Mouse (Mus musculus) limb, embryonic 12.5 days (tissue): Measurements from ENCODE around the gene Tex14. TPM values are rescaled to one million over a fixed set of nuclear protein-coding genes. Genes with fewer than 3 reads are reported as not detected.

Experiments used
- ATAC-seq: fragments of 200-750 bp; cut with Nextera tagmentation; 2 replicates; pipeline ENCODE4 v1.8.0; 2017; ENCODE audit warnings: low read depth, moderate TSS enrichment; ENCODE audit not compliant: insufficient number of reproducible peaks, insufficient read depth, low FRiP score, low TSS enrichment
- H3K27ac ChIP-seq: fragments of 300-500 bp; sonication (generic); 2 replicates; pipeline ENCODE4 v1.5.1; 2016; ENCODE audit warnings: mild to moderate bottlenecking, moderate library complexity
- H3K27me3 ChIP-seq: fragments of 300-500 bp; sonication (generic); 2 replicates; pipeline ENCODE4 v1.6.1; 2016; ENCODE audit warnings: mild to moderate bottlenecking, moderate library complexity
- H3K36me3 ChIP-seq: fragments of 300-500 bp; sonication (generic); 2 replicates; pipeline ENCODE4 v1.6.1; 2016; ENCODE audit warnings: mild to moderate bottlenecking, moderate library complexity
- H3K4me1 ChIP-seq: fragments of 300-500 bp; sonication (generic); replicated peaks from 2 replicates; pipeline ENCODE4 v1.6.1; 2016
- H3K4me2 ChIP-seq: fragments of 300-500 bp; sonication (generic); 2 replicates; pipeline ENCODE4 v1.6.1; 2016; ENCODE audit warnings: mild to moderate bottlenecking, moderate library complexity
- H3K4me3 ChIP-seq: fragments of 300-500 bp; sonication (generic); replicated peaks from 2 replicates; pipeline ENCODE4 v1.5.1; 2016; ENCODE audit warnings: mild to moderate bottlenecking
- H3K9ac ChIP-seq: fragments of 300-500 bp; sonication (generic); replicated peaks from 2 replicates; pipeline ENCODE4 v1.6.1; 2016; ENCODE audit warnings: mild to moderate bottlenecking, moderate library complexity
- H3K9me3 ChIP-seq: fragments of 300-500 bp; sonication (generic); 2 replicates; pipeline ENCODE4 v1.6.1; 2016; ENCODE audit warnings: mild to moderate bottlenecking, moderate library complexity
- WGBS: fragments of 180-500 bp; shearing (Covaris S2); methylation state at CpG from one replicate; pipeline ENCODE4 v1.1.7; 2016; 5-methylcytosine and 5-hydroxymethylcytosine counted together
- polyA plus RNA-seq: library from polyadenylated mRNA; unstranded; fragments of >200 nt; fragmentation: Nextera tagmentation; extraction: Ambion mirVana; gene quantifications from 2 replicates; pipeline ENCODE4 v1.2.1, GENCODE M21; 2016

The Tex14 gene
- polyA plus RNA-seq, 1 experiment from 2014 or later: 0.81 TPM

DNA sequence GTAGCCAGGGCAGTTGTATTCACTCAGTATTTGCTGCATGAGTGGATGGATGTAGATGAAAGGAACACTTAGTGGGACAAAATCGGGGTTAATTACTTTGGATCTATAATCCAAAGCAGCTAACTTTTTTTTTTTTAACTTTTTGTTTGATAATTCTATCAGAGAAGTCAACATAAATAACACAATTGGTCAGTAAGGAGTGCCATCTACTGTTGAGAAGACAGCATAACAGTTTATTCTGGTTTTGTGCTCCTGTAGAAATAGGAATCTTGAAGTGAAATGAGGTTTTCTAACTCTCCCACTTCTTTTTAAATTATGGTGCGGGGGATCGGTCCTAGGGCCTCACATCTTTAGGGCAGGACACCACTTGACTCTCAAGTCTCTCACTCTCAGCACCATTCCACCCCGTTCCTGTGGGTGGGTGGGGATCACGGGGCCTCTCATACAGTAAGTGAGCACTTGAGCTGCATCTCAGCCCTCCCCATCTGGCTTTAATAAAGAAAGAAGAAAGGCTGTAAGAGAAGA is 99.9 kb downstream of the Tex14 start:
- no peak overlapping the region for H3K4me3 ChIP-seq
- H3K27me3 ChIP-seq: no peaks in the 10 kb centered on the region
- no peak overlapping the region for H3K9ac ChIP-seq
- peak overlapping the region; percentile 35 for H3K4me2 ChIP-seq
- 31% methylated on average over 5 of the region's 5 CpGs for WGBS
- no peaks in the 10 kb centered on the region for H3K36me3 ChIP-seq
- peak overlapping the region; percentile 41; the same call in 1 of the 2 replicates for H3K27ac ChIP-seq
- H3K4me1 ChIP-seq: 0 out of 2 replicates have a peak, but pooled peaks cover 4% of the 10 kb centered on the region
- ATAC-seq: no peak
- H3K9me3 ChIP-seq: no peaks in the 10 kb centered on the region

- H3K27ac ChIP-seq: no peak overlapping the region
- 63% methylated on average over 3 of the region's 3 CpGs for WGBS
- no peaks in the 10 kb centered on the region for H3K9me3 ChIP-seq
- H3K27me3 ChIP-seq: no peaks in the 10 kb centered on the region
- ATAC-seq: no peak
- H3K4me1 ChIP-seq: 0 out of 2 replicates have a peak, but pooled peaks cover 4% of the 10 kb centered on the region
- H3K36me3 ChIP-seq: no peaks in the 10 kb centered on the region
- H3K9ac ChIP-seq: no peak overlapping the region
- H3K4me3 ChIP-seq: no peak overlapping the region
- H3K4me2 ChIP-seq: no peak overlapping the region
These were observed 101.6 kb downstream of the Tex14 start for GRCm38 (mm10) chr11:87506502-87506901.

- Histone ChIP-seq H3K4me3 (no peak overlapping the region), H3K9me3 (no peaks in the 10 kb centered on the region), H3K36me3 (no peaks in the 10 kb centered on the region), H3K27me3 (no peaks in the 10 kb centered on the region), H3K27ac (no peak overlapping the region), H3K9ac (no peak overlapping the region), H3K4me1 (0 out of 2 replicates have a peak, but pooled peaks cover 4% of the 10 kb centered on the region), H3K4me2 (no peak overlapping the region)
- ATAC-seq: no peak
These were observed 102.2 kb downstream of the Tex14 start for GRCm38 (mm10) chr11:87507043-87507442.

GRCm38 (mm10) chr11:87519260-87519659 is 114.4 kb downstream of the Tex14 start:
- no peak overlapping the region for H3K27ac ChIP-seq
- 0 out of 2 replicates have a peak, but pooled peaks cover 4% of the 10 kb centered on the region for H3K4me1 ChIP-seq
- no peak for ATAC-seq
- H3K36me3 ChIP-seq: no peaks in the 10 kb centered on the region
- H3K9me3 ChIP-seq: no peaks in the 10 kb centered on the region
- 5% methylated on average over 2 of the region's 2 CpGs for WGBS
- no peak overlapping the region for H3K4me3 ChIP-seq
- no peak overlapping the region for H3K4me2 ChIP-seq
- H3K9ac ChIP-seq: no peak overlapping the region
- no peaks in the 10 kb centered on the region for H3K27me3 ChIP-seq

- H3K27ac ChIP-seq: no peak overlapping the region
- no peak for ATAC-seq
These were observed 118.6 kb downstream of the Tex14 start for GRCm38 (mm10) chr11:87523466-87523865.

DNA sequence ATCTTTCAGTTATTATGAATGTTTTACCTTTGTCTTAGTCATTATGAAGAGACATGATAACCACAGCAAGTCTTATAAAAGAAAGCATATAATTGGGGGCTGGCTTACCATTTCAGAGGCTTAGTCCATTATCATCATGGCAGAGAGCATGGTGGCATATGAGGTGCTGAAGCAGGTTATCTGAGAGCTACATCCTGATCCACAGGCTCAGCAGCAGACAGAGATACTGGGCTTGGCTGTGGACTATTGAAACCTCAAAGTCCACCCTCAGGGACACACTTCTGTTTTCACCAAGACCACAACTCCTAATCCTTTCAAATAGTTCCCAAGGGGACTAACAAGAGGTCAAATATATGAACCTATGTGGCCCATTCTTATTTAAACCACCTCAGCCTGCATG is 119.1 kb downstream of the Tex14 start:
- Histone ChIP-seq H3K36me3 (no peaks in the 10 kb centered on the region), H3K9me3 (no peaks in the 10 kb centered on the region), H3K9ac (no peak overlapping the region), H3K27ac (no peak overlapping the region), H3K27me3 (no peaks in the 10 kb centered on the region), H3K4me1 (0 out of 2 replicates have a peak, but pooled peaks cover 10% of the 10 kb centered on the region), H3K4me3 (no peak overlapping the region), H3K4me2 (no peak overlapping the region)
- ATAC-seq: no peak

More at GRCm38 (mm10) chr11:87523466-87523865, 118.6 kb downstream of the Tex14 start:
- no peak overlapping the region for H3K4me2 ChIP-seq
- H3K4me1 ChIP-seq: 0 out of 2 replicates have a peak, but pooled peaks cover 10% of the 10 kb centered on the region
- 71% methylated on average over 5 of the region's 5 CpGs for WGBS
- no peaks in the 10 kb centered on the region for H3K36me3 ChIP-seq
- no peaks in the 10 kb centered on the region for H3K9me3 ChIP-seq
- H3K9ac ChIP-seq: no peak overlapping the region
- H3K4me3 ChIP-seq: no peak overlapping the region
- no peaks in the 10 kb centered on the region for H3K27me3 ChIP-seq

GRCm38 (mm10) chr11:87524780-87525179 is 119.9 kb downstream of the Tex14 start:
- H3K27me3 ChIP-seq: no peaks in the 10 kb centered on the region
- H3K36me3 ChIP-seq: no peaks in the 10 kb centered on the region
- H3K9me3 ChIP-seq: no peaks in the 10 kb centered on the region
- no peak overlapping the region for H3K4me3 ChIP-seq
- no peak overlapping the region; the same call in 1 of the 2 replicates for H3K27ac ChIP-seq
- no peak overlapping the region for H3K9ac ChIP-seq
- no peak for ATAC-seq
- 0 out of 2 replicates have a peak, but pooled peaks cover 10% of the 10 kb centered on the region for H3K4me1 ChIP-seq
- no peak overlapping the region for H3K4me2 ChIP-seq

GRCm38 (mm10) chr11:87527364-87527763 is 122.5 kb downstream of the Tex14 start:
- no peak for ATAC-seq
- no peaks in the 10 kb centered on the region for H3K27me3 ChIP-seq
- 46% methylated on average over 3 of the region's 3 CpGs for WGBS
- H3K9ac ChIP-seq: no peak overlapping the region
- H3K36me3 ChIP-seq: no peaks in the 10 kb centered on the region
- H3K4me3 ChIP-seq: no peak overlapping the region
- no peak overlapping the region for H3K27ac ChIP-seq
- H3K4me2 ChIP-seq: no peak overlapping the region
- H3K9me3 ChIP-seq: no peaks in the 10 kb centered on the region
- H3K4me1 ChIP-seq: 0 out of 2 replicates have a peak, but pooled peaks cover 10% of the 10 kb centered on the region

DNA sequence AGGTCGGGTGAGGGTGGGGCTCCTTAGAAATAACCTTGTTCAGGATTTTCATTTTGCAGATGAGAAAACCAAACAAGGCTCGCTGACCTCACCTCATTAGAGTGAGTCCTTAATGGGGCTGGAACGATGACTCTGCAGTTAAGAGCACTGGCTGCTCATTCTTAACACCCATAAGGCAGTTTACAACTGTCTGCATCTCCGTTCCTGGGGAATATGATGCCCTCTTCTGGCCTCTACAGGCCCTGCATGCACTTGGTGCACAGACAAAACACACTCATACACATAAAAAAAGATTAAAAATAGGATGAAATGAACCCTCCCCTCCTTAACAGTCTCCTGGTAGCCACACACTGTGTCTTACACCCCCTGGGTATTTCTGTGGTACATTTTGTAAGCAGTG is 123.1 kb downstream of the Tex14 start:
- WGBS: 41% methylated on average over 4 of the region's 4 CpGs
- no peak overlapping the region for H3K4me2 ChIP-seq

GRCm38 (mm10) chr11:87531695-87532094 is 126.8 kb downstream of the Tex14 start:
- 49% methylated on average over 6 of the region's 6 CpGs for WGBS
- Histone ChIP-seq H3K27me3 (no peaks in the 10 kb centered on the region), H3K9ac (no peak overlapping the region), H3K27ac (no peak overlapping the region), H3K4me1 (no peaks in the 10 kb centered on the region), H3K9me3 (no peaks in the 10 kb centered on the region), H3K4me2 (no peak overlapping the region), H3K4me3 (no peak overlapping the region), H3K36me3 (no peaks in the 10 kb centered on the region)
- ATAC-seq: no peak

More for the DNA sequence above, 123.1 kb downstream of the Tex14 start:
- Histone ChIP-seq H3K4me3 (no peak overlapping the region), H3K36me3 (no peaks in the 10 kb centered on the region), H3K9me3 (no peaks in the 10 kb centered on the region), H3K4me1 (0 out of 2 replicates have a peak, but pooled peaks cover 10% of the 10 kb centered on the region), H3K27ac (no peak overlapping the region), H3K27me3 (no peaks in the 10 kb centered on the region), H3K9ac (no peak overlapping the region)
- ATAC-seq: no peak

DNA sequence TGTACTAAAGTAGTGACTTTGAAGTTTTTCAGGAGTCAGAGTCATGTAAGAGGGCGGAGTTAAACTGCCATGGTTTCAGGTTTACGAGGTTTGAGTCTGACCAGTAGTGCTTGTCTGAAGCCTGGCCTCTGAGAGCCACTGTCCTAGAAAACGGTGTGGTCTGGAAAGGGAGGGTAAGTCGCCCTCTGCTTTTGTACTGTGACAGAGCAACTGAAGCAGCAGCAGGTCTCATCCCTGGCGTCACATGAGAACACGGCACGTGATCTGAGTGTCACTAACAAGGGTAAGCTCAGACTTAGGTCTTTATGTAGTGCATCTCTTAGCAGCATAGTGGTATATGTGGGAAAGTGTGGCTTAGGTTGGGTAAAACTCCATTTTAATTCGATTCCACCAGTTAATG is 137.4 kb downstream of the Tex14 start:
- no peaks in the 10 kb centered on the region for H3K9me3 ChIP-seq
- H3K9ac ChIP-seq: no peak overlapping the region
- ATAC-seq: no peak
- no peaks in the 10 kb centered on the region for H3K36me3 ChIP-seq
- 25% methylated on average over 8 of the region's 8 CpGs for WGBS
- no peak overlapping the region for H3K27ac ChIP-seq
- H3K4me3 ChIP-seq: no peak overlapping the region
- H3K4me1 ChIP-seq: peaks cover 6% of the 10 kb centered on the region; the same call in 1 of the 2 replicates
- no peaks in the 10 kb centered on the region for H3K27me3 ChIP-seq
- 0 out of 2 replicates have a peak overlapping the region, but pooled peaks have one; percentile 19 for H3K4me2 ChIP-seq

GRCm38 (mm10) chr11:87542906-87543305 is 138.0 kb downstream of the Tex14 start:
- no peaks in the 10 kb centered on the region for H3K27me3 ChIP-seq
- 60% methylated on average over 3 of the region's 3 CpGs for WGBS
- H3K9me3 ChIP-seq: no peaks in the 10 kb centered on the region
- H3K27ac ChIP-seq: no peak overlapping the region
- H3K4me3 ChIP-seq: no peak overlapping the region
- H3K4me1 ChIP-seq: peaks cover 6% of the 10 kb centered on the region; the same call in 1 of the 2 replicates
- no peak overlapping the region for H3K9ac ChIP-seq
- no peak for ATAC-seq
- no peak overlapping the region for H3K4me2 ChIP-seq
- H3K36me3 ChIP-seq: no peaks in the 10 kb centered on the region
